Mouse (Mus musculus) liver, adult 2 months (tissue): ENCODE data around the gene Hint1. TPM values are rescaled to one million over a fixed set of nuclear protein-coding genes. Genes with fewer than 3 reads are reported as not detected.

Source experiments
- DNase-seq: peaks from one replicate; pipeline ENCODE4 v3.0.0-alpha.2; 2011; ENCODE audit warnings: low read depth, low spot score; ENCODE audit errors: extremely low read depth
- H3K27ac ChIP-seq: fragments of 200-500 bp; replicated peaks from 2 replicates; pipeline ENCODE4 v1.5.1; 2012; ENCODE audit warnings: low read depth, mild to moderate bottlenecking, control low read depth, inconsistent platforms, low read length; ENCODE audit not compliant: insufficient read depth
- H3K27me3 ChIP-seq: fragments of 200-500 bp; 2 replicates; pipeline ENCODE4 v1.6.1; 2012; ENCODE audit warnings: mild to moderate bottlenecking, moderate library complexity, low read length, inconsistent platforms; ENCODE audit not compliant: control insufficient read depth, insufficient read depth
- H3K36me3 ChIP-seq: fragments of 200-500 bp; 2 replicates; pipeline ENCODE4 v1.6.1; 2012; ENCODE audit warnings: low read length, inconsistent platforms; ENCODE audit not compliant: control insufficient read depth, insufficient read depth
- H3K4me1 ChIP-seq: fragments of 200-500 bp; 2 replicates; pipeline ENCODE4 v1.6.1; 2011; ENCODE audit warnings: low read length; ENCODE audit not compliant: control insufficient read depth, insufficient read depth
- H3K4me3 ChIP-seq: fragments of 200-500 bp; 2 replicates; pipeline ENCODE4 v1.5.1; 2011; ENCODE audit warnings: low read depth, mild to moderate bottlenecking, control low read depth, low read length, moderate library complexity; ENCODE audit not compliant: insufficient read depth
- H3K79me2 ChIP-seq: fragments of 200-500 bp; 2 replicates; pipeline ENCODE4 v1.6.1; 2012; ENCODE audit warnings: inconsistent platforms, mild to moderate bottlenecking, low read length, moderate library complexity; ENCODE audit not compliant: control insufficient read depth, insufficient read depth
- H3K9ac ChIP-seq: fragments of 200-500 bp; 2 replicates; pipeline ENCODE4 v1.6.1; 2012; ENCODE audit warnings: low read depth, mild to moderate bottlenecking, control low read depth, inconsistent platforms, low read length
- CTCF ChIP-seq: fragments of 200-500 bp; IDR thresholded peaks from 2 replicates; pipeline ENCODE4 v1.5.1; 2011; ENCODE audit warnings: low read depth, low read length, control low read depth
- POLR2A ChIP-seq: fragments of 200-500 bp; IDR thresholded peaks from 2 replicates; pipeline ENCODE4 v1.6.1; 2011; ENCODE audit warnings: low read length, control low read depth; ENCODE audit not compliant: insufficient read depth; ENCODE audit errors: extremely low read depth
- WGBS: fragments of 180-500 bp; shearing (Covaris S2); methylation state at CpG from one replicate; pipeline ENCODE4 v1.1.7; 2018; 5-methylcytosine and 5-hydroxymethylcytosine counted together
- polyA plus RNA-seq: library from polyadenylated mRNA; depleted of rRNA; stranded (reverse); fragments of >200 nt; gene quantifications from 2 replicates; pipeline ENCODE4 v1.2.3, GENCODE M21; 2012
- total RNA-seq: library from RNA; depleted of rRNA; stranded (reverse); fragments of >200 nt; gene quantifications from 2 replicates; pipeline ENCODE4 v1.2.3, GENCODE M21; 2014

The Hint1 gene
- total and polyA plus RNA-seq, 2 experiments, result 629 to 664 TPM

- Histone ChIP-seq H3K79me2 (peaks cover 7% of the 10 kb centered on the region; the same call in 1 of the 2 replicates), H3K27me3 (no peaks in the 10 kb centered on the region), H3K4me3 (peak overlapping the region; percentile 89), H3K36me3 (peaks cover 23% of the 10 kb centered on the region), H3K9ac (peak overlapping the region; percentile 93), H3K4me1 (peaks cover 6% of the 10 kb centered on the region), H3K27ac (peak overlapping the region; percentile 93)
- WGBS, result 0% methylated on average over 5 of the region's 5 CpGs
- DNase-seq, result peak; percentile 79
- TF ChIP-seq POLR2A (no peak), CTCF (no peak)
These were observed 834 bp downstream of the Hint1 start for GRCm38 (mm10) chr11:54867049-54867385.

GRCm38 (mm10) chr11:54867903-54868434 lies 1.8 kb downstream of the Hint1 start:
- no peak overlapping the region for H3K4me3 ChIP-seq
- TF ChIP-seq POLR2A (no peak), CTCF (no peak)
- WGBS, result 42% methylated on average over 3 of the region's 3 CpGs
- no peak overlapping the region for H3K9ac ChIP-seq
- H3K79me2 ChIP-seq, result peaks cover 7% of the 10 kb centered on the region; the same call in 1 of the 2 replicates
- H3K27ac ChIP-seq, result no peak overlapping the region
- no peaks in the 10 kb centered on the region for H3K27me3 ChIP-seq
- DNase-seq, result peak; percentile 53
- peaks cover 26% of the 10 kb centered on the region for H3K36me3 ChIP-seq
- H3K4me1 ChIP-seq, result peaks cover 9% of the 10 kb centered on the region

GRCm38 (mm10) chr11:54868445-54868844 lies 2.3 kb downstream of the Hint1 start:
- Histone ChIP-seq H3K27me3 (no peaks in the 10 kb centered on the region), H3K4me1 (peaks cover 9% of the 10 kb centered on the region), H3K9ac (no peak overlapping the region), H3K79me2 (peaks cover 7% of the 10 kb centered on the region; the same call in 1 of the 2 replicates), H3K27ac (no peak overlapping the region), H3K36me3 (peaks cover 29% of the 10 kb centered on the region), H3K4me3 (no peak overlapping the region)
- WGBS, result 79% methylated on average over 2 of the region's 2 CpGs
- TF ChIP-seq POLR2A (no peak), CTCF (no peak)
- no peak for DNase-seq

- whole genome bisulfite sequencing, result 78% methylated on average over 3 of the region's 3 CpGs
- H3K27ac ChIP-seq, result no peak overlapping the region
- H3K9ac ChIP-seq, result no peak overlapping the region
- TF ChIP-seq CTCF, result no peak
- TF ChIP-seq POLR2A, result no peak
- peaks cover 34% of the 10 kb centered on the region for H3K36me3 ChIP-seq
- H3K27me3 ChIP-seq, result no peaks in the 10 kb centered on the region
- DNase-seq, result no peak
- peaks cover 7% of the 10 kb centered on the region; the same call in 1 of the 2 replicates for H3K79me2 ChIP-seq
- no peak overlapping the region for H3K4me3 ChIP-seq
- H3K4me1 ChIP-seq, result peaks cover 9% of the 10 kb centered on the region
These were observed 3.1 kb downstream of the Hint1 start for GRCm38 (mm10) chr11:54869318-54869717.

GRCm38 (mm10) chr11:54871831-54872537 lies 5.8 kb downstream of the Hint1 start:
- 0 out of 2 replicates have a peak, but pooled peaks cover 3% of the 10 kb centered on the region for H3K79me2 ChIP-seq
- H3K4me1 ChIP-seq, result peaks cover 9% of the 10 kb centered on the region
- 34% methylated on average over 7 of the region's 7 CpGs for WGBS
- 0 out of 2 replicates have a peak overlapping the region, but pooled peaks have one; percentile 21 for H3K27ac ChIP-seq
- peak; percentile 68 for DNase-seq
- no peak for TF ChIP-seq CTCF
- TF ChIP-seq POLR2A, result no peak
- H3K27me3 ChIP-seq, result no peaks in the 10 kb centered on the region
- H3K4me3 ChIP-seq, result no peak overlapping the region
- peaks cover 34% of the 10 kb centered on the region for H3K36me3 ChIP-seq
- H3K9ac ChIP-seq, result no peak overlapping the region

- WGBS, result 96% methylated on average over 5 of the region's 5 CpGs
These were observed 9.8 kb downstream of the Hint1 start for GRCm38 (mm10) chr11:54876031-54876430.

More at GRCm38 (mm10) chr11:54876031-54876430, 9.8 kb downstream of the Hint1 start:
- Histone ChIP-seq H3K27me3 (no peaks in the 10 kb centered on the region), H3K27ac (no peak overlapping the region), H3K9ac (no peak overlapping the region), H3K4me3 (no peak overlapping the region), H3K36me3 (peaks cover 21% of the 10 kb centered on the region), H3K79me2 (no peaks in the 10 kb centered on the region), H3K4me1 (peaks cover 5% of the 10 kb centered on the region)
- TF ChIP-seq POLR2A, result no peak
- no peak for TF ChIP-seq CTCF
- DNase-seq, result no peak
